In the genomic region with DNA sequence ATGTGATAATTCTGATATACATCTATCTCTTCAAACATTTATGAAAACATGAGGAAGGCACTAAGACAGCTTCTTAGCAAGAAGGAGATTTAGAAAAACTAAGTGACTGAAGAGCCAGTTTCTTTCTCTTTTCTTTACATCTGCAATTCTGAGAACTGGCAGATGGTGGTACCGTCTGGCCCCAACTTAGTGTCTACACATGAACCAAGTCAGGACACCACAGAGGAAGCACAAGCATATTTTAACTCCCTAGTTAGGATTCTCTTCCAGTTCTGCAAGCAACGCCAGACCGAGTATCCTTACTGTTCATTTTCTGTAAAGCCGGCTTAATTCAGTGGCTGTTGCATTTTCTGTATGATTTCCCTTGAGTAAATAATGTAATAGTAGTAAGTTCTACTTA, we compare ENCODE assay signal across 17 mouse cellular contexts.
DNase-seq lines count a peak whose midpoint lies in the region; ATAC-seq and TF ChIP-seq lines count a peak whose summit lies in the region.
"Had no signal": no experiment of that assay in that cellular context is flagged by ENCODE, and none has a peak within 500 bp of the region (broad histone marks: within the 10 kb centered on the region; RNA-seq: fewer than 3 reads in every experiment).

No protein-coding gene starts in this region.

- peak; percentile 23 for DNase-seq in left cerebral cortex, adult 11 months (ENCODE audit: low spot score)
- no peak for DNase-seq in left cerebral cortex, postnatal 4 days
- peak; percentile 22 to 49 for DNase-seq in layer of hippocampus, adult 2 months (ENCODE audit: low spot score in 2 of 2)
- DNase-seq in left cerebral cortex, adult 9 months (ENCODE audit: low spot score in 2 of 2) = peak; percentile 28 to 58
- peak; percentile 16 for DNase-seq in right cerebral cortex, postnatal 4 days
- no peak for DNase-seq in cerebellum, adult 11-12 months
- DNase-seq in natural killer cell, adult 2 months (ENCODE audit: low spot score in 2 of 2) = no peak
- no peak for DNase-seq in midbrain, embryonic 14.5 days
- DNase-seq: adrenal gland, postnatal 36 days; cerebellum, postnatal 10 days; embryo, embryonic 11 days; gastrocnemius, postnatal 14 days; liver; liver, postnatal 0 days; thymus, postnatal 25 days had no signal

- WGBS in midbrain, embryonic 14.5 days = 94% methylated on average over 4 of the region's 4 CpGs

- H3K4me3 ChIP-seq in layer of hippocampus, adult 2 months = no peak overlapping the region
- H3K4me3 ChIP-seq in midbrain, embryonic 14.5 days (replicated peaks; ENCODE audit: low read depth, low read length) = no peak overlapping the region
- H3K4me3 ChIP-seq: forebrain, embryonic 15.5 days had no signal

- H3K9ac ChIP-seq in midbrain, embryonic 14.5 days (replicated peaks; ENCODE audit: low read length) = no peak overlapping the region
- H3K9ac ChIP-seq: forebrain, embryonic 15.5 days; liver, postnatal 0 days had no signal

- H3K4me2 ChIP-seq in midbrain, embryonic 14.5 days (ENCODE audit: low read length) = no peak overlapping the region
- H3K4me2 ChIP-seq: forebrain, embryonic 15.5 days had no signal

- no peak overlapping the region for H3K27ac ChIP-seq in layer of hippocampus, adult 2 months
- no peak overlapping the region for H3K27ac ChIP-seq in midbrain, embryonic 14.5 days (replicated peaks; ENCODE audit: low read depth, low read length)
- H3K27ac ChIP-seq: forebrain, embryonic 15.5 days had no signal

- H3K36me3 ChIP-seq in midbrain, embryonic 14.5 days (ENCODE audit: control insufficient read depth, insufficient read depth, low read length) = no peaks in the 10 kb centered on the region
- H3K36me3 ChIP-seq: forebrain, embryonic 15.5 days had no signal

- ATAC-seq in midbrain, embryonic 14.5 days (ENCODE audit: low FRiP score, low TSS enrichment) = no peak
- ATAC-seq: forebrain, embryonic 15.5 days; inflammation-experienced regulatory T-cells, adult 6 months; liver, postnatal 0 days had no signal

- H3K27me3 ChIP-seq in midbrain, embryonic 14.5 days (ENCODE audit: control insufficient read depth, insufficient read depth, low read length) = no peaks in the 10 kb centered on the region
- H3K27me3 ChIP-seq: forebrain, embryonic 15.5 days had no signal

- no peaks in the 10 kb centered on the region for H3K4me1 ChIP-seq in midbrain, embryonic 14.5 days (ENCODE audit: control insufficient read depth, insufficient read depth, low read length)

- no peak for TF ChIP-seq CTCF in layer of hippocampus, adult 2 months (conservative IDR thresholded peaks at IDR 0.05)

- intact Hi-C loops in left cerebral cortex, postnatal 4 days (cut with DNase I) = no loop called here

- H3K9me3 ChIP-seq in midbrain, embryonic 14.5 days (ENCODE audit: control insufficient read depth, low read length) = no peaks in the 10 kb centered on the region
- H3K9me3 ChIP-seq: forebrain, embryonic 15.5 days had no signal

Comparison
In these comparisons a context has a peak if more than half of its experiments do, and no peak if none do; other contexts are left out.
1. DNase-seq: peak in left cerebral cortex, adult 11 months (single experiment), layer of hippocampus, adult 2 months (2 of 2), left cerebral cortex, adult 9 months (2 of 2) and right cerebral cortex, postnatal 4 days (single experiment); none in left cerebral cortex, postnatal 4 days (single experiment), cerebellum, adult 11-12 months (single experiment), natural killer cell, adult 2 months (0 of 2) and midbrain, embryonic 14.5 days (single experiment).